Mouse (Mus musculus) myocyte (in vitro differentiated cells): ENCODE results near the gene Rgs3. TPM values are rescaled to one million over a fixed set of nuclear protein-coding genes. Genes with fewer than 3 reads are reported as not detected.

Experiments
- H3K27me3 ChIP-seq: one replicate; pipeline ENCODE4 v1.6.1; 2011; ENCODE audit not compliant: control insufficient read depth, insufficient read depth, insufficient read length
- H3K36me3 ChIP-seq: one replicate; pipeline ENCODE4 v1.6.1; 2011; ENCODE audit not compliant: control insufficient read depth, insufficient read depth
- H3K4me2 ChIP-seq: one replicate; pipeline ENCODE4 v1.6.1; 2011; ENCODE audit warnings: low read depth, control low read depth
- H3K4me3 ChIP-seq: one replicate; pipeline ENCODE4 v1.5.1; 2011; ENCODE audit warnings: mild to moderate bottlenecking, control low read depth, moderate library complexity
- H3K79me2 ChIP-seq: one replicate; pipeline ENCODE4 v1.6.1; 2011; ENCODE audit not compliant: control insufficient read depth, insufficient read depth
- H3ac ChIP-seq: one replicate; pipeline ENCODE4 v1.6.1; 2011; ENCODE audit not compliant: control insufficient read depth, insufficient read length
- CEBPB ChIP-seq: IDR thresholded peaks from 2 replicates; pipeline ENCODE4 v1.6.1; 2011; ENCODE audit warnings: mild to moderate bottlenecking, moderate library complexity; ENCODE audit not compliant: poor library complexity, insufficient read depth, severe bottlenecking
- E2F4 ChIP-seq: IDR thresholded peaks from one replicate; pipeline ENCODE4 v1.6.1; 2011; ENCODE audit warnings: mild to moderate bottlenecking, control low read depth, moderate library complexity; ENCODE audit not compliant: insufficient read depth
- MAX ChIP-seq: IDR thresholded peaks from one replicate; pipeline ENCODE4 v1.6.1; 2011; ENCODE audit warnings: low read depth, mild to moderate bottlenecking, control low read depth
- MYOD1 ChIP-seq, 3 experiments: IDR thresholded peaks; one replicate each; pipeline ENCODE4 v1.6.1; 2011; ENCODE audit warnings: control low read depth in 2 of 3, low read depth in 2 of 3, mild to moderate bottlenecking in 2 of 3, moderate library complexity in 1 of 3; ENCODE audit not compliant: insufficient read length in 2 of 3, control insufficient read depth in 1 of 3
- MYOG ChIP-seq, 3 experiments: IDR thresholded peaks; one replicate each; pipeline ENCODE4 v1.6.1; 2011; ENCODE audit warnings: control low read depth in 2 of 3, low read depth in 2 of 3, mild to moderate bottlenecking in 2 of 3; ENCODE audit not compliant: insufficient read length in 2 of 3, control insufficient read depth in 1 of 3, insufficient read depth in 1 of 3
- POLR2A ChIP-seq: IDR thresholded peaks from one replicate; pipeline ENCODE4 v1.6.1; 2011; ENCODE audit warnings: low read depth, mild to moderate bottlenecking, control low read depth, moderate library complexity; ENCODE audit not compliant: insufficient read length
- POLR2AphosphoS2 ChIP-seq: IDR thresholded peaks from one replicate; pipeline ENCODE4 v1.6.1; 2011; ENCODE audit warnings: low read depth, control low read depth; ENCODE audit not compliant: insufficient read length
- REST ChIP-seq: IDR thresholded peaks from one replicate; pipeline ENCODE4 v1.6.1; 2011; ENCODE audit warnings: mild to moderate bottlenecking, control low read depth, moderate library complexity; ENCODE audit not compliant: insufficient read depth, insufficient read length
- SRF ChIP-seq: IDR thresholded peaks from one replicate; pipeline ENCODE4 v1.6.1; 2011; ENCODE audit warnings: low read depth; ENCODE audit not compliant: control insufficient read depth, insufficient read length
- TCF12 ChIP-seq: IDR thresholded peaks from one replicate; pipeline ENCODE4 v1.6.1; 2011; ENCODE audit warnings: mild to moderate bottlenecking, control low read depth; ENCODE audit not compliant: poor library complexity, insufficient read depth, severe bottlenecking
- TCF3 ChIP-seq: IDR thresholded peaks from one replicate; pipeline ENCODE4 v1.6.1; 2011; ENCODE audit warnings: low read depth, control low read depth; ENCODE audit not compliant: insufficient read length
- USF1 ChIP-seq: IDR thresholded peaks from one replicate; pipeline ENCODE4 v1.6.1; 2011; ENCODE audit warnings: low read depth, mild to moderate bottlenecking, control low read depth, moderate library complexity
- polyA plus RNA-seq: library from polyadenylated mRNA; unstranded; fragments of >200 nt; fragmentation: generic; extraction: Trizol; gene quantifications from one replicate; pipeline ENCODE4 v1.2.1, GENCODE M21; 2012; ENCODE audit warnings: missing spikeins

The Rgs3 gene
- polyA plus RNA-seq, 1 experiment, result 40.4 TPM

DNA sequence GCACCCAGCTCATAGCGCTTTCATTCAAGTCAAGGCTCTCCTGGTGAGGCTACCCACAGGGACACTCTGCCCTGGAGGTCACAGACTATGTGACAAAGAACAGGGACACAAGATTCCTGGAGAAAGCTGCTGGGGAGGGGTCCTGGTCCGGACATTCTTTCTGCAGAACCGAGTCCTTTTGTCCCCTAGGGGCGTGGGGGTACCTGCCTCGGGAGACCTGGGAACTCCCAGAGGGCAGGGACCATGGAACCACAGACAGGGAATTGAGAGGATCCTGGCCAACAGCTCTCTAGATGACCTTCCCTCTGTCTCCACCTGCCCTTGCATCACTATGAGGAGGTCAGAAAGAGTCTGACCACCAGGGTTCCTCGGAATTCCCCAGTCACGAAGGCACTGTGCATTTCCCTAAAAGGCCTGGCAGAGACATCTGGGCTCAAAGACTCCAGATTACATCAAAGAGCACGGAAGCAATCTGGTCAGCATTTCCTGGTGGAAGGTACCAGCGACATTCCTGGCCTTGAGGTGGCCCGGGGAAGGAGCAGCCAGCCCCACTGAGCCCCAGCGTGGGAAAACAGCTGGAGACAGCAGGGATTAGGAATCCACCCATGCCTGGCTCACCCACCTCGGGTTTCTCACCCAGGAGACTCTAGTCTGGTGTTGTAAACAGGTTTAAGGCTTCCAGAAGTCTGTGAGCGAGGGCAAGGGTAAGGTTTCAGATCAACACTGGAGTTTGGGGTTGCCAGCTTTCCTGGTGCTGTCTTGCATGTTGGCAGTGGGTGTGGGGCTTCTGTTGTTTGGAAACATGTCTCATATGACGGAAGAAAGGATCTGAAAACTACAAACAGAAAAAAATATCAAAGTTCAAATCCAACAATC, 183.5 kb downstream of the Rgs3 start:
- Histone ChIP-seq H3K4me2 (no peak overlapping the region), H3K4me3 (no peak overlapping the region), H3K36me3 (no peaks in the 10 kb centered on the region), H3K79me2 (no peaks in the 10 kb centered on the region), H3ac (no peak overlapping the region), H3K27me3 (no peaks in the 10 kb centered on the region)
- TF ChIP-seq MYOD1 (IDR thresholded peaks at IDR 0.05; ENCODE audit: control insufficient read depth in 1 of 3, insufficient read length in 2 of 3, low read depth in 2 of 3) (peak in 1 of 3 experiments; percentile 36), E2F4 (no peak)

DNA sequence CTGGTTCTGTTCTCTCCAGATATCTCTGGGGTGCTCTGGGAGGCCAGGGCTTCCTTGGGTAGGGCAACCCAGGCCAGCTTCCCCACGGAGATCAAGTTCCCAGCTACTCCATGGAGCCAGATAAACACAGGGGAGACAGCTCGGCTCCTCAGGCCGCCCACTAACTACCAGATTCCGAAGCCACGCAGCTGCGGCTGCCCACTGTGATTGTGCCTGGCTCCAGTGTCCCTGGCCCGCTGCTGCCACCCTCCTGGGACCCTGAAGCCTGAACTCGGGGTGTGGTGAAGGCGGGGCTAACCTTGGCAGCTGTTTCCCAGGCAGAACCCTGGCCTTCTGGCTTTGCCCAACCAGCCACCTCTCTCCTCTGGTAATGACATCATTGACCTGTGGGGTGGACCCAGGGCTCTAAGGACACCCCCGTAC, 184.9 kb downstream of the Rgs3 start:
- Histone ChIP-seq H3K79me2 (no peaks in the 10 kb centered on the region), H3K4me2 (peak overlapping the region; percentile 58)
- TF ChIP-seq MYOD1 (IDR thresholded peaks at IDR 0.05; ENCODE audit: control insufficient read depth in 1 of 3, insufficient read length in 2 of 3, low read depth in 2 of 3) (peak in 2 of 3 experiments; percentile 77 to 82), POLR2A (peak; percentile 27), E2F4 (no peak), MYOG (IDR thresholded peaks at IDR 0.05; ENCODE audit: control insufficient read depth in 1 of 3, insufficient read depth in 1 of 3, insufficient read length in 2 of 3, low read depth in 2 of 3) (peak in 2 of 3 experiments; percentile 77 to 86), CEBPB (no peak)

GRCm38 (mm10) chr4:62744985-62745638, 185.5 kb downstream of the Rgs3 start:
- TF ChIP-seq CEBPB (no peak), POLR2A (no peak), MYOG (IDR thresholded peaks at IDR 0.05; ENCODE audit: control insufficient read depth in 1 of 3, insufficient read depth in 1 of 3, insufficient read length in 2 of 3, low read depth in 2 of 3) (no peak), MYOD1 (IDR thresholded peaks at IDR 0.05; ENCODE audit: control insufficient read depth in 1 of 3, insufficient read length in 2 of 3, low read depth in 2 of 3) (no peak), E2F4 (no peak), SRF (no peak), MAX (no peak), TCF12 (no peak), USF1 (no peak), REST (no peak), TCF3 (no peak), POLR2AphosphoS2 (no peak)
- H3K4me2 ChIP-seq, result peak overlapping the region; percentile 58

More for the DNA sequence above, 184.9 kb downstream of the Rgs3 start:
- no peak overlapping the region for H3ac ChIP-seq
- H3K36me3 ChIP-seq, result no peaks in the 10 kb centered on the region
- H3K4me3 ChIP-seq, result no peak overlapping the region
- H3K27me3 ChIP-seq, result no peaks in the 10 kb centered on the region

More at GRCm38 (mm10) chr4:62744985-62745638, 185.5 kb downstream of the Rgs3 start:
- no peak overlapping the region for H3K4me3 ChIP-seq
- no peaks in the 10 kb centered on the region for H3K27me3 ChIP-seq
- no peak overlapping the region for H3ac ChIP-seq
- no peaks in the 10 kb centered on the region for H3K79me2 ChIP-seq
- H3K36me3 ChIP-seq, result no peaks in the 10 kb centered on the region

Other genes starting within 250 kb of the Rgs3 start
- gene Fkbp15, start 199.3 kb upstream of the Rgs3 start, polyA plus RNA-seq, result 18.4 TPM
- 22.5 TPM for gene Slc31a1, start 199.1 kb upstream of the Rgs3 start, polyA plus RNA-seq
- 49.2 TPM for gene Cdc26, start 151.2 kb upstream of the Rgs3 start, polyA plus RNA-seq
- 6.0 TPM for gene Prpf4, start 151.1 kb upstream of the Rgs3 start, polyA plus RNA-seq
- gene Rnf183, start 124.6 kb upstream of the Rgs3 start, polyA plus RNA-seq, result not detected
- 3.3 TPM for gene Wdr31, start 89.0 kb upstream of the Rgs3 start, polyA plus RNA-seq
- gene Bspry, start 79.8 kb upstream of the Rgs3 start, polyA plus RNA-seq, result 1.1 TPM
- gene Hdhd3, start 56.4 kb upstream of the Rgs3 start, polyA plus RNA-seq, result 26.8 TPM
- gene Alad, start 39.9 kb upstream of the Rgs3 start, polyA plus RNA-seq, result 89.6 TPM
- 37.3 TPM for gene Pole3, start 34.8 kb upstream of the Rgs3 start, polyA plus RNA-seq
- 0.08 TPM for gene 4933430I17Rik, start 34.5 kb upstream of the Rgs3 start, polyA plus RNA-seq